Mouse (Mus musculus) ES-Bruce4 (cell line): ENCODE measurements around the gene Psmb9. TPM values are rescaled to one million over a fixed set of nuclear protein-coding genes. Genes with fewer than 3 reads are reported as not detected.

Experiments used
- H3K27ac ChIP-seq: 2 replicates; pipeline ENCODE4 v1.5.1; 2012; ENCODE audit warnings: low read length, inconsistent platforms; ENCODE audit not compliant: insufficient read depth
- H3K27me3 ChIP-seq: 2 replicates; pipeline ENCODE4 v1.6.1; 2012; ENCODE audit warnings: mild to moderate bottlenecking, low read length, inconsistent platforms; ENCODE audit not compliant: control insufficient read depth, poor library complexity, insufficient read depth, severe bottlenecking
- H3K36me3 ChIP-seq: 2 replicates; pipeline ENCODE4 v1.6.1; 2012; ENCODE audit warnings: inconsistent platforms, mild to moderate bottlenecking, low read length, moderate library complexity; ENCODE audit not compliant: control insufficient read depth, poor library complexity, insufficient read depth, severe bottlenecking
- H3K4me1 ChIP-seq: one replicate; pipeline ENCODE4 v1.8.1; 2011; ENCODE audit warnings: low read length; ENCODE audit not compliant: control insufficient read depth, insufficient read depth
- H3K4me3 ChIP-seq: 2 replicates; pipeline ENCODE4 v1.5.1; 2011; ENCODE audit warnings: low read depth, mild to moderate bottlenecking, low read length
- H3K9ac ChIP-seq: 2 replicates; pipeline ENCODE4 v1.6.1; 2012; ENCODE audit warnings: low read depth, mild to moderate bottlenecking, inconsistent platforms; ENCODE audit not compliant: poor library complexity, severe bottlenecking
- H3K9me3 ChIP-seq: replicated peaks from 2 replicates; pipeline ENCODE4 v1.6.1; 2012; ENCODE audit warnings: mild to moderate bottlenecking, low read length, inconsistent platforms; ENCODE audit not compliant: control insufficient read depth, poor library complexity, insufficient read depth, severe bottlenecking
- CTCF ChIP-seq: IDR thresholded peaks from one replicate; pipeline ENCODE4 v1.8.1; 2011; ENCODE audit warnings: low read depth, low read length
- EP300 ChIP-seq: IDR thresholded peaks from 2 replicates; pipeline ENCODE4 v1.6.1; 2011; ENCODE audit warnings: low read depth, low read length; ENCODE audit not compliant: insufficient read depth
- POLR2A ChIP-seq: IDR thresholded peaks from one replicate; pipeline ENCODE4 v1.8.1; 2011; ENCODE audit warnings: low read length; ENCODE audit not compliant: insufficient read depth
- polyA plus RNA-seq: library from polyadenylated mRNA; stranded (reverse); fragments of >200 nt; gene quantifications from 2 replicates; pipeline ENCODE4 v1.2.4, GENCODE M21; 2011; ENCODE audit warnings: low read depth; ENCODE audit not compliant: missing spikeins, insufficient read depth, insufficient read length

The Psmb9 gene
- polyA plus RNA-seq, 1 experiment = 8.7 TPM

GRCm38 (mm10) chr17:34141448-34141847 lies 46.1 kb downstream of the Psmb9 start:
- no peak overlapping the region for H3K27ac ChIP-seq
- H3K4me1 ChIP-seq = no peaks in the 10 kb centered on the region
- H3K27me3 ChIP-seq = no peaks in the 10 kb centered on the region
- TF ChIP-seq EP300 (no peak), CTCF (no peak), POLR2A (no peak)
- no peak overlapping the region for H3K4me3 ChIP-seq
- no peaks in the 10 kb centered on the region for H3K36me3 ChIP-seq
- H3K9ac ChIP-seq = no peak overlapping the region
- H3K9me3 ChIP-seq = no peaks in the 10 kb centered on the region

DNA sequence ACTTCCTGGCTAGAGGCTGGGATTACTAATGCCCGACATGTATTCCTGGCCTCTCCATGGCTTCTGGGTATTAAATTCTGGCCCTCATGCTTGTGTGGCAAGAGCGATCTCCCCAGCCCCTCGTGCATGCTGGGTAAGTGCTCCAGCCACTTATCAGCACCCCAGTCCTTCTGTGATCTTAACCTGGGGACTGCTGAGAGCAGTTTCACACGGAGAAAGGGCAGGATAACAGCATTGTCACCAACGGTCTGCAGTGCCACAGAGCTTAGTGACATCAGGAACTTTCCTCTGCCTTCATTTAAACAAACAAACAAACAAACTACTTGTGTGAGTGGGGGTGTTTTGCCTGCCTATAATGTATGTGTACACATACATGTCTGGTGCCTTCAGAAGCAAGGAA lies 47.3 kb downstream of the Psmb9 start:
- H3K9ac ChIP-seq = no peak overlapping the region
- H3K4me3 ChIP-seq = no peak overlapping the region
- H3K4me1 ChIP-seq = no peaks in the 10 kb centered on the region
- TF ChIP-seq POLR2A (no peak), CTCF (no peak), EP300 (no peak)
- H3K36me3 ChIP-seq = no peaks in the 10 kb centered on the region
- H3K9me3 ChIP-seq = no peaks in the 10 kb centered on the region
- H3K27ac ChIP-seq = no peak overlapping the region
- no peaks in the 10 kb centered on the region for H3K27me3 ChIP-seq

DNA sequence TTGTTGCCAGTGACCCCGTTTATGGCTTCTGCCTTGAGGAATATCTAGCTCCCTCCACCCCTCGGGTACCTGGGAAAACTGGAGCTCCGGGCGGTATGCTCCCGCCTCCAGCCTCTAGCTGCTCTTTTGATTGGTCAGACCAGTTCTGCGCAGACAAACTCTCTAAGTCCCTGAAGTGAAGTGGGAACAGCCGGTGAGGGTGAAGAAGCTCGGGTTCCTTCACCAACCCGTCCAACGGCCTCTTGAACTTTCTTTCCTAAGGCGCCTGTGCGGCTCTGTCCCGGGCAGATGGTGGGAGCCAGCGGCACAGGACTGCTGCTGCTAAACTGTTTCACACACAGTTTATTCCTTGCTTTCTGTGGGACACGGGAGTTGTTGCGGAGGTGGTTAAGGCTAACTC lies 48.1 kb downstream of the Psmb9 start:
- H3K9ac ChIP-seq = 0 out of 2 replicates have a peak overlapping the region, but pooled peaks have one; percentile 6
- H3K27ac ChIP-seq = no peak overlapping the region
- H3K9me3 ChIP-seq = no peaks in the 10 kb centered on the region
- peak overlapping the region; percentile 31 for H3K4me3 ChIP-seq
- no peaks in the 10 kb centered on the region for H3K27me3 ChIP-seq
- H3K4me1 ChIP-seq = no peaks in the 10 kb centered on the region
- TF ChIP-seq CTCF (no peak), POLR2A (no peak), EP300 (no peak)
- no peaks in the 10 kb centered on the region for H3K36me3 ChIP-seq

- TF ChIP-seq POLR2A (no peak), CTCF (no peak), EP300 (no peak)
- Histone ChIP-seq H3K9ac (no peak overlapping the region), H3K27ac (no peak overlapping the region), H3K4me3 (no peak overlapping the region), H3K36me3 (no peaks in the 10 kb centered on the region), H3K9me3 (no peaks in the 10 kb centered on the region), H3K27me3 (no peaks in the 10 kb centered on the region), H3K4me1 (no peaks in the 10 kb centered on the region)
Measured at GRCm38 (mm10) chr17:34138655-34139054, 48.9 kb downstream of the Psmb9 start.

DNA sequence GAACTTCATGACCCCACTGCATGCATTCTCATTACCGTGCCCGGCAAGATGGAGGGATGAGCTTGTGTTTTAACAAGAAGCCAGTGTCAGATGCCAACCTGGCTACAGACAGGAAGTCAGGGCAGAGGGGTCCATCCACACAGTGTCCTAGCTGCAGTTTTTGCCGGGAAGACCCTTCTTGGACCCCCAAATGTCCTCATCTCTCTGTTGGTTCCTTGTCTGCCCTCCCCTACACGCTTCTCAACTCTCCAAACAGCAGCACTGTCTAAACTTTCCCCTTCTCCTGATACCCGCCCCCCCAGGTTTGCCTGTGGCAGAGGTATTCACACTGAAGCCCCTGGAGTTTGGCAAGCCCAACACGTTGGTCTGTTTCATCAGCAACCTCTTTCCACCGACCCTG lies 50.0 kb downstream of the Psmb9 start:
- TF ChIP-seq CTCF (no peak), EP300 (no peak), POLR2A (no peak)
- Histone ChIP-seq H3K36me3 (no peaks in the 10 kb centered on the region), H3K9ac (no peak overlapping the region), H3K27ac (no peak overlapping the region), H3K27me3 (no peaks in the 10 kb centered on the region), H3K9me3 (no peaks in the 10 kb centered on the region), H3K4me3 (no peak overlapping the region), H3K4me1 (no peaks in the 10 kb centered on the region)

GRCm38 (mm10) chr17:34135297-34136224 lies 52.0 kb downstream of the Psmb9 start:
- peak overlapping the region; percentile 4; the same call in 1 of the 2 replicates for H3K9ac ChIP-seq
- no peaks in the 10 kb centered on the region for H3K36me3 ChIP-seq
- H3K9me3 ChIP-seq = no peaks in the 10 kb centered on the region
- no peak for TF ChIP-seq EP300
- peak; percentile 98 for TF ChIP-seq CTCF
- H3K4me1 ChIP-seq = no peaks in the 10 kb centered on the region
- H3K4me3 ChIP-seq = peak overlapping the region; percentile 72
- no peak overlapping the region for H3K27ac ChIP-seq
- H3K27me3 ChIP-seq = no peaks in the 10 kb centered on the region
